Mouse (Mus musculus) intestine, embryonic 16.5 days (tissue): ENCODE measurements at regions not wholly inside any gene's neighbourhood (a gene's known extent, or its start where the extent isn't known, plus 50 kb on each side); places are given as distances from the start of the nearest gene placed in this dataset.

Source experiments
- ATAC-seq: fragments of 200-750 bp; cut with Nextera tagmentation; 2 replicates; pipeline ENCODE4 v1.8.0; 2017; ENCODE audit warnings: moderate TSS enrichment, moderate library complexity
- H3K27ac ChIP-seq: fragments of 300-500 bp; sonication (generic); 2 replicates; pipeline ENCODE4 v1.5.1; 2014; ENCODE audit warnings: mild to moderate bottlenecking, low read length
- H3K27me3 ChIP-seq: fragments of 300-500 bp; sonication (generic); replicated peaks from 2 replicates; pipeline ENCODE4 v1.6.1; 2014; ENCODE audit warnings: low read length, control low read depth, mixed read lengths; ENCODE audit not compliant: control insufficient read depth, insufficient read depth
- H3K36me3 ChIP-seq: fragments of 300-500 bp; sonication (generic); 2 replicates; pipeline ENCODE4 v1.6.1; 2014; ENCODE audit warnings: low read length, control low read depth; ENCODE audit not compliant: control insufficient read depth, insufficient read depth
- H3K4me1 ChIP-seq: fragments of 300-500 bp; sonication (generic); 2 replicates; pipeline ENCODE4 v1.6.1; 2014; ENCODE audit warnings: low read length, control low read depth, mixed read lengths; ENCODE audit not compliant: control insufficient read depth, insufficient read depth
- H3K4me2 ChIP-seq: fragments of 300-500 bp; sonication (generic); 2 replicates; pipeline ENCODE4 v1.6.1; 2014; ENCODE audit warnings: low read depth, low read length, control low read depth
- H3K4me3 ChIP-seq: fragments of 300-500 bp; sonication (generic); 2 replicates; pipeline ENCODE4 v1.5.1; 2014; ENCODE audit warnings: mild to moderate bottlenecking, low read length
- H3K9ac ChIP-seq: fragments of 300-500 bp; sonication (generic); 2 replicates; pipeline ENCODE4 v1.6.1; 2014; ENCODE audit warnings: low read depth, low read length
- H3K9me3 ChIP-seq: fragments of 300-500 bp; sonication (generic); 2 replicates; pipeline ENCODE4 v1.6.1; 2016; ENCODE audit warnings: low read length, control low read depth; ENCODE audit not compliant: control insufficient read depth
- WGBS: fragments of 180-500 bp; shearing (Covaris S2); extraction: QIAGEN DNeasy Blood & Tissue Kit; methylation state at CpG from one replicate; pipeline ENCODE4 v1.1.7; 2014; 5-methylcytosine and 5-hydroxymethylcytosine counted together

DNA sequence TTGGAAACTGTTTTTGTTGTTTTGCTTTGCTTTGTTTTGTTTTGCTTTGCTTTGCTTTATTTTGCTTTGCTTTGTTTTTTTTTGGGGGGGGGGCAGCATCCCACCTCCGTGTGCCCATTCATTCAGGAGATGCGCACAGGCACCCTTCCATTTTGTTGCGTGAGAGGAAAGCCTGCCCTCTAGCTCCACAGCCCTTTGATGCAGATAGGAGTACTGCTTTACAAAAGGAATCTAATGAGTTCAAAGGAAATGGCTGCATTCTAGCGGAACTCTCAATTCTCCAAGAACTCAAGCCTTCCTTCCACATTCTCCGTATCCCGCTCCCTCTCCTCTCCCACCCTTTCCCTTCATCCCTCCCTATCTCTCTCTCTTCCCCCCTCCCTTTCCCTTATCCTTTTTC is 89.8 kb upstream of the Cadm1 start:
- H3K9ac ChIP-seq = no peak overlapping the region
- no peak for ATAC-seq
- H3K4me3 ChIP-seq = no peak overlapping the region
- H3K4me1 ChIP-seq = 0 out of 2 replicates have a peak, but pooled peaks cover 2% of the 10 kb centered on the region
- H3K36me3 ChIP-seq = no peaks in the 10 kb centered on the region
- WGBS = 29% methylated on average over 6 of the region's 6 CpGs
- H3K9me3 ChIP-seq = no peaks in the 10 kb centered on the region
- H3K27ac ChIP-seq = no peak overlapping the region
- H3K4me2 ChIP-seq = peak overlapping the region; percentile 28
- H3K27me3 ChIP-seq = 0 out of 2 replicates have a peak, but pooled peaks cover 4% of the 10 kb centered on the region

DNA sequence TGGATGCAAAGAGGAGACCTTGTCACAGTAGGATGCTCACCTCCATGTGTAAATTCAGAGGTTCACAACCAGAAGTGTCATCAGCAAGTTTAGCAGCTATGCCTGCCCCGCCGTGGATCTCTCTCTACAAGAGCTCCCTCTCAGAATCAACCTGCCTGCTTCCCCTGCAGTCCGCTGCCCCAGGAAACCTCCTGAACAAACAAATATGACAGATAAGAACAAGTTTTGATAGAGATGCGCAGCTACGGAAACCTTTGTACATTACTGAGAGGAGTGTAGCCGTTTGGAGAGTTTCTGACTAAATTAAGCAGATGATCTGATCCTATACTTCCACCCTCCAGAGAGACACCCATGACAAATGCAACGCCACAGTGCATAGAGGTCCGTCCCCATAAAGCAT is 88.8 kb upstream of the Cadm1 start:
- 66% methylated on average over 8 of the region's 8 CpGs for WGBS
- ATAC-seq = no peak

DNA sequence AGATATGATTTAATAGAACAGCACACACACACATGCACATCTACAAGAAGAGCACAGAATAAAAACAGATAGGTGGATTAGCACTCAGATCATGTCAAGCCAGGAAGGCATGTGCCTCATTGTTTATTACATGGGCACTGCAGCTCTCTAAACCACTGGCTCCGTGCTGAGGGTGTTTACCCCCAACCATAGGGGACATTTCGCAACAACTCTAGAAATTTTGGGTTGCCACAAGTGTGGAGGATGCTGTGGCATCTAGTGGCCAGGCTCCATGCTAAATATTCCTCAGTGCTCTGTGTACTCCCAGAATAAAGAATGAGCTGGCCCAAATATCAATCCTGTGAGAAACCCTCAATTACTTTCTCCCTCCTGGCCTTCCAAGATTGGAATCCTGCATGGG is 85.8 kb upstream of the Cadm1 start:
- no peak for ATAC-seq
- H3K27ac ChIP-seq = no peak overlapping the region
- 66% methylated on average over 2 of the region's 2 CpGs for WGBS
- H3K9ac ChIP-seq = no peak overlapping the region
- no peak overlapping the region for H3K4me2 ChIP-seq
- H3K9me3 ChIP-seq = no peaks in the 10 kb centered on the region
- no peak overlapping the region for H3K4me3 ChIP-seq
- H3K4me1 ChIP-seq = no peaks in the 10 kb centered on the region
- 0 out of 2 replicates have a peak, but pooled peaks cover 4% of the 10 kb centered on the region for H3K27me3 ChIP-seq
- no peaks in the 10 kb centered on the region for H3K36me3 ChIP-seq

More for the DNA sequence above, 88.8 kb upstream of the Cadm1 start:
- Histone ChIP-seq H3K36me3 (no peaks in the 10 kb centered on the region), H3K4me3 (no peak overlapping the region), H3K9me3 (no peaks in the 10 kb centered on the region), H3K4me1 (no peaks in the 10 kb centered on the region), H3K27me3 (0 out of 2 replicates have a peak, but pooled peaks cover 4% of the 10 kb centered on the region), H3K27ac (no peak overlapping the region), H3K9ac (no peak overlapping the region), H3K4me2 (no peak overlapping the region)

DNA sequence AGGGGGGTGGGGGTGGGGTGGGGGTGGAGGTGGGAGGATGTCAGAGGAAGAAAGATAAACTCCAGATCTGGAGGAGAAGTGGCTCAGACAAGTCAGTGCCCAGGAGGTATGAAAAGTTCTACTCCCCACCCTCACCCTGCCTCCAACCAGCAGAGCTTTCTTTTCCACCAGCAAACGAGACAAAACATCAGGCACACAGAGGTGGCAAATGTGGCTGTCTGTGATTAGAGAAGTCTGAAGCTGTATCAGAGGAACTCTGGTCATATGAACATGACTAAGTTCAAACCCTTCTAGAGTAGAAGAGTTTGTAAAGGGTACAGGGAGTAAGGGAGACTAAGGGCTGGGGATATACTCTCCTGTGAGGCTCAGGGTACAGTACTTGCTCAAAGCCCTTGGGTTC is 85.2 kb upstream of the Cadm1 start:
- no peak for ATAC-seq
- no peak overlapping the region for H3K4me2 ChIP-seq
- WGBS = 46% methylated on average over 1 of the region's 1 CpGs
- no peaks in the 10 kb centered on the region for H3K36me3 ChIP-seq
- no peaks in the 10 kb centered on the region for H3K4me1 ChIP-seq
- H3K27ac ChIP-seq = no peak overlapping the region
- no peak overlapping the region for H3K9ac ChIP-seq
- no peaks in the 10 kb centered on the region for H3K9me3 ChIP-seq
- H3K4me3 ChIP-seq = no peak overlapping the region
- H3K27me3 ChIP-seq = 0 out of 2 replicates have a peak, but pooled peaks cover 4% of the 10 kb centered on the region

DNA sequence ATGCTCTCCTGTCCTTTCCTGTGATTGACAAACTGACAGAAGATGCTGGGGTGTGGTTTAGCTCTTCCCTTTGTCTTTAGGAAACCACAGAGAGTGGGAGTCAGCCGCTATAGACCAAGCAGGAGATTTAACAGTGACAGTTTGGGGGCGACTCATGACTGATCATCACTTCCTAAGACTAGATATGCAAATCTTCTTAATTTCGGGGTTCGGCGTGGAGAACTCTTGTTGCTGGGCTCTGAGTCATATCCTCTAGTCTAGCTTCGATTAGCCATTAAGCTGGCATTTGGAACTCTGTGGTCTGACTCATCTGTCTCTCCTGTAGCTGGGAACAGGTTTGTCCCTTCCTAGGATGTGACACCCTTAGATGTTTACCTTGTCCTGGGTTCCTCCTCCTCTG is 84.6 kb upstream of the Cadm1 start:
- no peak for ATAC-seq
- Histone ChIP-seq H3K9me3 (no peaks in the 10 kb centered on the region), H3K36me3 (no peaks in the 10 kb centered on the region), H3K27me3 (no peaks in the 10 kb centered on the region), H3K9ac (no peak overlapping the region), H3K4me1 (no peaks in the 10 kb centered on the region), H3K27ac (no peak overlapping the region), H3K4me2 (no peak overlapping the region), H3K4me3 (no peak overlapping the region)
- 62% methylated on average over 6 of the region's 6 CpGs for WGBS

DNA sequence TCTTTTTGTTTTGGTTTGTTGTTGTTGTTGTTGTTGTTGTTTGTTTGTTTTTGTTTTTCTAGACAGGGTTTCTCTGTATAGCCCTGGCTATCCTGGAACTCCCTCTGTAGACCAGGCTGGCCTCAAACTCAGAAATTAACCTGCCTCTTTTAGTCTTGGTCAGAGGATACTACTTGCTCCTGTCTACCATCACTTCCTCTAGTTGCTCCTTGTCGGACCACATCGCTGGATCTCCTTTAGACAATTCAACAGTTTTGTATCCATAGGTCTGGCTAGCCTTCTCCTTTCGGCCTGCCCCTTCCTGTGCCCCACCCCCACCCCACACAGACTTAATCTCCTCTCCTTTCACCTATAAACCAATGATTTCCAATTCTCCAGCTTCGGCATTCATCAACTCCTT is 77.2 kb upstream of the Cadm1 start:
- Histone ChIP-seq H3K4me3 (no peak overlapping the region), H3K9me3 (no peaks in the 10 kb centered on the region), H3K9ac (no peak overlapping the region), H3K27ac (no peak overlapping the region), H3K4me1 (no peaks in the 10 kb centered on the region), H3K4me2 (no peak overlapping the region), H3K36me3 (no peaks in the 10 kb centered on the region), H3K27me3 (no peaks in the 10 kb centered on the region)
- ATAC-seq = no peak
- 77% methylated on average over 4 of the region's 4 CpGs for WGBS

DNA sequence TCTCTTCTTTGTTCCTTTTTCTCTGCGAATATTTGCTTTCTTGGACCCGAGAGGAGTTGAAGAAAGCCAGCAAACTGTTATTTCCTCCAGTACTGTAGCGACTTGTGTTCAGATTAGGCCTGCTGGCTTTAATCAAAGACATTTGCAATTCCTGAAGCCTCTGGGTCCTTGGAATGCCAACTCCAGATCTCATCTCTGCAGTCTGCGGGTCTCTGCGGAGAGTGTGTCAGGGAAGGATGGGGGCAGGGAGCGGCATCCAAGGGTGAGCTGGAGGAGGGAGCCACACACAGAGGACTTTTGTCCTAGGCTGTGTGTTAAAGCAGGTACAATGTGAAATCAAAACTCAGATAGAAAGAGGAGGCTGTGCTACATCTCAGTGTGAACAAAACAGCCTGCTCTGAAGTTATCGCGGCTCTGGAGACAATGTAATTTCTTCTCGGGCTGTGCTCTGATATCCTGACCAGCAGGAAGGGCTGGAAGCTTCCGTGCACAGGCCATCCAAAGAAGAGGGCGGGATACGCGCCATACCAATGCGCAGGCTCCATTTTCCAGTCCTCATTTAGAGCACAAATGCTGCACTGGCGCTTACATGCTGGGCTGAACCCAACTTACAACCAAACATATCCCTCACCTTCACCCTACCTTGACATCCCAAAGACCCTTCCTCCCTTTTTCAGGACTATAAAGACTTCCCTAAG is 71.1 kb upstream of the Cadm1 start:
- Histone ChIP-seq H3K4me3 (no peak overlapping the region), H3K4me1 (no peaks in the 10 kb centered on the region), H3K27me3 (no peaks in the 10 kb centered on the region), H3K9me3 (no peaks in the 10 kb centered on the region), H3K27ac (no peak overlapping the region), H3K36me3 (no peaks in the 10 kb centered on the region), H3K9ac (no peak overlapping the region), H3K4me2 (no peak overlapping the region)
- WGBS = 53% methylated on average over 15 of the region's 15 CpGs
- no peak for ATAC-seq

DNA sequence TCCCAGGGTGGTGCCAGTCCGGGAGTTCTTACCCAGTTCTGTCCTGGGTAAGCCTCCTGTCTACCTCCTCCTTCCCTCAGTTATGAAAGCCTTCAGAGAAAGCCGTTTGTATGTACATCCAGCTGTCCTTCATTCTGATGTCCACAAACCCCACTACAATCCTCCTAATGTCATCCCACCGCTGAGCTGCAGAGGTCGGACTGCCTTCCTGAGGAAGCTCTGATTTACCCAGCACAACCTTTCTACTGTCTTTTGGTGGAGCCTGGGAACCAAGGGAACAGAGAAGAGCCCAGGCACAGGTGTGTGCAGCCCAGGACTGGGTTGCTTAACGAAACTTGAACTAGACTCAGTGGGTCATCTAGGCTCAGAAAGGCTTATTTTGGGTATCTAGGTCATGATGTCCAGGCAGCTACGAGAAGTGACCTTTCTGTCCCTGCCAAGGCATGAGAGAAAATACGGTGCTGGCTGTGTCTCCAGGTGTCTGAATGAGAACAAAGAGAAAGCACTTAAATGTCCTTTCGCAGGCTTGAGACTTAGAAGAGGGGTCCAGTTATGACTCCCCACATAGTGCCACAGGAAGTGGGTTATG is 70.4 kb upstream of the Cadm1 start:
- WGBS = 85% methylated on average over 8 of the region's 8 CpGs

DNA sequence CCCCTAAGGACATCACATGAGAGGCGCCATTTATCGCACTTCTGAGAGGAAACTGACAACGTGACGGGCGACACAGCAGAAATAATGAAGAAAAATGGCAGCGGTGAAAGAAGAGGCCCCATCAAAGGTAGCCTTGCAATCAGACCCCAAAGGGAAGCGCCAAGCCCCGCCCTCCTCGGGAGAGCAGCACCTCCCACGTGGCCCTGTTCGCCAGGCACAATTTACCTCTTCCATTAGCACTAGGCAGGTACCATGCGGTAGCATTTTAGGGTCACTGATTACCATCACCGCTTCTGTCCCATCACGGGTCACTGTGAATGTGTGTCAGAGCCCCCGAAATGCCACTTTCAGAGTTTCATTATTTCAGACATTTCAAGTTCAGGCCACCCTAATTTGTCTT is 69.7 kb upstream of the Cadm1 start:
- Histone ChIP-seq H3K27me3 (no peaks in the 10 kb centered on the region), H3K4me2 (no peak overlapping the region), H3K9me3 (no peaks in the 10 kb centered on the region), H3K4me3 (no peak overlapping the region), H3K9ac (no peak overlapping the region), H3K36me3 (no peaks in the 10 kb centered on the region), H3K4me1 (no peaks in the 10 kb centered on the region), H3K27ac (no peak overlapping the region)
- no peak for ATAC-seq
- 84% methylated on average over 15 of the region's 15 CpGs for WGBS

More for the DNA sequence above, 70.4 kb upstream of the Cadm1 start:
- Histone ChIP-seq H3K27me3 (no peaks in the 10 kb centered on the region), H3K9ac (no peak overlapping the region), H3K36me3 (no peaks in the 10 kb centered on the region), H3K27ac (no peak overlapping the region), H3K4me1 (no peaks in the 10 kb centered on the region), H3K9me3 (no peaks in the 10 kb centered on the region), H3K4me2 (no peak overlapping the region), H3K4me3 (no peak overlapping the region)
- no peak for ATAC-seq
